Mouse (Mus musculus) lung, adult 2 months (tissue): Measurements from ENCODE around the gene Kif3b.

Experiments
- CTCF ChIP-seq: fragments of 200-500 bp; IDR thresholded peaks from 2 replicates; pipeline ENCODE4 v1.5.1; 2011; ENCODE audit warnings: mild to moderate bottlenecking, low read length, control low read depth; ENCODE audit not compliant: insufficient read depth
- POLR2A ChIP-seq: fragments of 200-500 bp; IDR thresholded peaks from 2 replicates; pipeline ENCODE4 v1.6.1; 2011; ENCODE audit warnings: low read depth, mild to moderate bottlenecking, control low read depth, low read length, borderline replicate concordance; ENCODE audit errors: extremely low read depth

DNA sequence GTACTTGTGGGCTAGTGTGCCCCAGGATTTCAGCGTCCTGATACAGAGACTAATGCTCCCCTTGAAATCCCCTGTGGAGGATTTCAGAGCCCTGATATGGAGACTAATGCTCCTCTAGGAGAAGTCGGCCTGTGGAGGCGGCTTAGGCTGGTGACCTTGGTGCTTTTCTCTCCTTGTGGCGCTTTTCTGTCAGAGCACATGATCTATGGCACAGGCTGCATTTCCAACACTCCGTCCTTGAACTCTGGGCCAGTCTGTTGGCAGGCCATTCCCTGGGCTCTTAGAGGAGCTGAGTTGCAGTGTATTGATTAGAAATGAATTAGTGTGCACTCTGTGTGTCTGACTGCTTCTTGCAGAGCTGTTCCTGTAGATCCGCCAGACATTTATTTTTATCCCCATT lies 14.0 kb downstream of the Kif3b start:
- TF ChIP-seq CTCF (no peak), POLR2A (no peak)
